Mouse (Mus musculus) kidney, adult 2 months (tissue): Measurements from ENCODE around the gene C8g.

Experiments
- CTCF ChIP-seq: fragments of 200-500 bp; conservative IDR thresholded peaks from 2 replicates; pipeline ENCODE4 v1.5.1; 2011; ENCODE audit warnings: low read depth, mild to moderate bottlenecking, control low read depth, low read length, moderate library complexity, mixed read lengths; ENCODE audit not compliant: insufficient read depth, insufficient read length
- POLR2A ChIP-seq: fragments of 200-500 bp; IDR thresholded peaks from one replicate; pipeline ENCODE4 v1.6.1; 2011; ENCODE audit warnings: low read depth, low read length, control low read depth

DNA sequence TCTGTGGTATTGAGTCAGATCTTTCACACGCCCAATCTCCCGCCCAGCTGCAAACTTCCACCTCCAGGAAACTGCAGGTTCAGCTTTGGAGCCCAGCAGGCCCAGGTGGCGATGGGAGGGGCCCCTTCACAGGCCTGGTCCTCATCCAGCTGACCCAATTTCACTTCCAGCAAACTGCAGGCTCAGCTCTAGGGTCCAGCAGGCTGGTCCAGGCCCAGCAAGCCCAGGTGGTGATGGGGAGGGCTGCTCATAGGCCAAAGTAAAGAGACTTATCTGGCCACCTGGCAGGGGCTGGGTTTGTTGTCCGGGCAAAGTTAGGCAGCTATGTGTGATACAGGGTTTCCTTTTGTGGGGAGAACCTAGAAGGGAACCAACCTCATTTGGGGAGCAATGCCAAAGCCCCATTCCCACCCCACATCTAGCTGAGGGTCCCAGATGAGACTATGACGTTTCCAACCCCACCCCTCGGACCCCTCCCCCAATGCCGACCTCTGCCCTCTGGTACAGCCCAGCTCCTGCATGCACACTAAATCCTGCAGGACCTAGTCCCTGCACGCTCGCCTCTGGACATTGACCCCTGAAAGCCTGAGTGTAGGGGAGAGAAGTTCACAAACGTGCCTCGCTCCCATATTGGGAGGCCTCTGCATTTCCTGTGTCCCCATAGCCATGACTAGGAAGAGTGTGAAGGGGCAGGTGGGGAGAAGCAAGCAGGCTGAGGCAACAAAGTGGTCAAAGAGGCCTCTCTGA is 16.4 kb downstream of the C8g start:
- TF ChIP-seq CTCF (no peak), POLR2A (no peak)
